Mouse (Mus musculus) neutrophil, adult 83 days (primary cell): Measurements from ENCODE around the gene Prdm9. TPM values are rescaled to one million over a fixed set of nuclear protein-coding genes. Genes with fewer than 3 reads are reported as not detected.

ENCODE experiments used
- total RNA-seq, 2 experiments: library from RNA; stranded (reverse); gene quantifications; one replicate each; pipeline ENCODE4 v1.2.4; 2023

Prdm9 gene
- 1 to 10 TPM; 5.0 to 9.3 TPM for total RNA-seq

GRCm38 (mm10) chr17:15564014-15564927, at the start of gene Prdm9:
Gene Prdm9 (minus strand): TSS chr17:15564354.

DNA sequence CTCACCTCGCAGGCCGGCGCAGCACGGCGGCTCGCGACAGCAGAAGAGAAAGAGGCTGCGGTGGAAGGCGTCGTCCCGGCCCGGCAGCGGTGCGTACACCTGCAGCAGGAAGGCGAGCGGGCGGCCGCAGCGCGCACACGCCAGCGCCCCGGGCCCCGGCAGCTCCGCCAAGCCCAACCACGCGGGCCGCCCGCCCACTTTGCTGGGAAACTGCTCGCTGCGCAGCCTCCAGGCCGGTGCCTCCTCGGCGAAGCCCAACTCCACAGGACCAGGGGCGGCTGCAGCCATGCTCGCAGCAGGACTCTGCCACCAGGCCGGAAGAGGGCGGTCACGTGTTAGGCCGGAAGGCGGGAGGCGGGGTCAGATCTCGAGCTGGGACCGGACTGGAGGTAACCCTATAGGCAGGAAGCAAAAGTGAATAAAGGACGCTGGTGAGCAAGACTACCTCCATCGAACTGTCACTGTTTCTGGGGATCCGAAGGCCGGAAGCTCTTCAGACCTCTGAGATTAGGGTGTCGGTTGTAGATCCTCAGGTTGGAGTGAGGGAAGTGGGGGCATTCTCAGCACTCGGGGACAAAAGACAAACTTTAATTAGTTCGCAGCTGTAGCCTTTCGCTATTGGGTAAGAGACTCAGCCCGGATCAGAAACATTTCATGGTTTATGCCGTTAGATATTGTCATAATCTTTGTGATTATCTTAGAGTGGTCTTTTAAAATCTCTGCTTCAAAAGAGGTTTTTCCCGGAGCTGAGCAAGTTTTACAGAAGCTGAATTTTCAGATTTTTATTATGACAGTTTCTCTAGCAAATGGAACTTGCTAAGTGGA, 37.0 kb downstream of the Prdm9 start, which contains the start of gene Pdcd2:
TSS of gene Pdcd2 (minus strand) at position 316 of the 825 bp plus-strand sequence.

DNA sequence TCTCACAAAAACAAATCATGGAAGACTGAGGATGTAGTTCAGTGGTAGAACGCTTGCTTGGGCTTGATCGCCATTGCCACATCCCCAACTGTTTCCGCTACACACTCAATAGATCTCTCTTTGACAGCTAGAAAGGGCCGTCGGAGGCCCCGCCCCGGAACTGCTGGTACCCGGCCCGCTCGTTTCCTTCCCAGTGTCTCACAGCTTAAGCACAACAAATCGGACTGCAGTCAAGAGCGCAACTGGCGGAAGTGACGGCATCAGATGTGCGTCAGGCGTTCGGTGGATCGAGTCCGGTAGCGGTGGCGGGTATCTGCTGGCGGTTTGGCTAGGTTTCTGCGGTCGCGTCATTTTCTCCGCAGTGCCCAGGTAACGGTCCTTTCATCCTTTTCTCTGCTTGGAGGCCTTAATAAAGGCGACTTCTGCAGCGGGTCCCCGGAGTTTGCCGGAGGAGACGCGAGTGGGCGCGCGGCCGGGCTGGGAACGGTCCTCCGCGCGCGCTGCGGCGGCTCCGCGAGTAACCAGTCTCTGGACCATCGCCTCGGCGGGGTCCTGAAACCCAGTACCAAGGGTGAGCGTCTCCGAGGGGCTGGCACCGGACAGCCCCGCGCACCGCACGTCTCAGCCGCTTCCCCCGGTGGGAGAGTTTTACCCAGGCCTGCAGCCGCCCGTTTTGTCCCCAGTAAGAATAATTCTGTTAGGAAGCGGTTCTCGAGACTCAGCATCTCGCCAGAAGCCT, 64.3 kb downstream of the Prdm9 start, which contains the start of the genes Psmb1 and Tbp:
TSS of gene Psmb1 (minus strand) at position 96 of the 739 bp plus-strand sequence.
TSS of gene Tbp (plus strand) at position 233 of the 739 bp plus-strand sequence.

Other genes with a start within 250 kb of the Prdm9 start
- not detected for gene Dll1, start 187.5 kb downstream of the Prdm9 start, total RNA-seq
- 10 to 100 TPM; 10.5 to 13.7 TPM for gene Fam120b, start 168.2 kb downstream of the Prdm9 start, total RNA-seq
- gene Psmb1, start 64.6 kb downstream of the Prdm9 start, total RNA-seq, result 10 to 100 TPM; 72.6 to 72.8 TPM
- gene Tbp, start 64.5 kb downstream of the Prdm9 start, total RNA-seq, result 10 to 100 TPM; 29.2 to 31.6 TPM
- 10 to 100 TPM; 11.1 to 12.5 TPM for gene Pdcd2, start 37.1 kb downstream of the Prdm9 start, total RNA-seq
- gene Chd1, start 140.6 kb upstream of the Prdm9 start, total RNA-seq, result 10 to 100 TPM; 68.9 to 74.1 TPM